In the genomic region with DNA sequence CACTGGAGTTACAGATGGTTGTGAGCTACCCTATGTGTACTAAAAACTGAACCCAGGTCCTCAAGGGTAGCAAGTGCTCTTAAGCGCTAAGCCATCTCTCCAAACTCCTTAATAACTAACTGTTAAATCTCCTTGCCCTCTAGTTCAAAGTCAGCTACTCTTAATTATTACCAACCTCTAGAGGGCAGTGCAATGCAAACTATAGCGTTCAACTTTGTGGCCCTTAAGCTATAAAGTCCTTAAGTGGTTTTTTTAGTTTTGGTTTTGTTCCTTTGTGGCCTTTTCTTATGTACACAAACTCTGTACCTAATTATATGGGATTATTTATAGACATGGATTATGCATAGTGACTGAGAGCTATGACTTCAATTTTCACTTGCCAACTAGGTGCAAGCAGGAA, we compare ENCODE assay signal across 10 mouse cellular contexts. TPM values are rescaled to one million over a fixed set of nuclear protein-coding genes. Genes with fewer than 3 reads are reported as not detected.
DNase-seq lines count a peak whose midpoint lies in the region; ATAC-seq lines count a peak whose summit lies in the region.
"Had no signal": no experiment of that assay in that cellular context is flagged by ENCODE, and none has a peak within 500 bp of the region (broad histone marks: within the 10 kb centered on the region; RNA-seq: fewer than 3 reads in every experiment).

No protein-coding gene starts in this region.

- no peaks in the 10 kb centered on the region for H3K36me3 ChIP-seq in forebrain, embryonic 14.5 days (ENCODE audit: control insufficient read depth, insufficient read depth, low read length)
- H3K36me3 ChIP-seq in forebrain, embryonic 11.5 days (ENCODE audit: control insufficient read depth, insufficient read depth, low read length) = no peaks in the 10 kb centered on the region
- H3K36me3 ChIP-seq in liver, embryonic 11.5 days (ENCODE audit: control insufficient read depth, insufficient read depth, low read length) = no peaks in the 10 kb centered on the region
- no peaks in the 10 kb centered on the region for H3K36me3 ChIP-seq in liver, embryonic 12.5 days
- H3K36me3 ChIP-seq: limb, embryonic 12.5 days had no signal

- no peak overlapping the region for H3K9ac ChIP-seq in forebrain, embryonic 14.5 days (ENCODE audit: low read length)
- H3K9ac ChIP-seq in forebrain, embryonic 11.5 days (ENCODE audit: low read length) = no peak overlapping the region
- H3K9ac ChIP-seq in liver, embryonic 11.5 days (ENCODE audit: low read depth, low read length) = no peak overlapping the region
- H3K9ac ChIP-seq in liver, embryonic 12.5 days = no peak overlapping the region
- H3K9ac ChIP-seq: limb, embryonic 12.5 days had no signal

- WGBS in forebrain, embryonic 14.5 days = 29% methylated on average over 2 of the region's 2 CpGs
- WGBS in forebrain, embryonic 11.5 days = 24% methylated on average over 2 of the region's 2 CpGs
- 18% methylated on average over 2 of the region's 2 CpGs for WGBS in liver, embryonic 11.5 days
- WGBS in liver, embryonic 12.5 days (ENCODE audit: insufficient replicate concordance) = 13% methylated on average over 2 of the region's 2 CpGs

- H3K27me3 ChIP-seq in forebrain, embryonic 14.5 days (replicated peaks; ENCODE audit: control insufficient read depth, insufficient read depth, low read length) = no peaks in the 10 kb centered on the region
- no peaks in the 10 kb centered on the region for H3K27me3 ChIP-seq in forebrain, embryonic 11.5 days (ENCODE audit: control insufficient read depth, insufficient read depth, low read length)
- H3K27me3 ChIP-seq in liver, embryonic 11.5 days (replicated peaks; ENCODE audit: control insufficient read depth, insufficient read depth, low read length) = no peaks in the 10 kb centered on the region
- no peaks in the 10 kb centered on the region for H3K27me3 ChIP-seq in liver, embryonic 12.5 days (replicated peaks)
- H3K27me3 ChIP-seq: limb, embryonic 12.5 days had no signal

- H3K27ac ChIP-seq in forebrain, embryonic 14.5 days (ENCODE audit: low read depth, low read length) = no peak overlapping the region
- no peak overlapping the region for H3K27ac ChIP-seq in forebrain, embryonic 11.5 days (ENCODE audit: low read depth, low read length)
- no peak overlapping the region for H3K27ac ChIP-seq in liver, embryonic 11.5 days (ENCODE audit: low read depth, low read length)
- H3K27ac ChIP-seq in liver, embryonic 12.5 days = no peak overlapping the region
- H3K27ac ChIP-seq: limb, embryonic 12.5 days had no signal

- DNase-seq in forebrain, embryonic 14.5 days (ENCODE audit: low spot score) = peak; percentile 77
- no peak for DNase-seq in forebrain, embryonic 11.5 days (ENCODE audit: low spot score)
- no peak for DNase-seq in liver, embryonic 11.5 days (ENCODE audit: low spot score)
- peak; percentile 82 for DNase-seq in brain, adult 2 months (ENCODE audit: low read depth, low spot score)
- peak; percentile 37 for DNase-seq in hindlimb bud, embryonic 11.5 days (ENCODE audit: extremely low spot score, low read depth, low spot score)
- DNase-seq in retina, adult 2 months (ENCODE audit: low read depth, low spot score) = peak; percentile 43
- DNase-seq in adrenal gland, postnatal 4 days (ENCODE audit: low spot score in 2 of 2) = no peak

- 0 out of 2 replicates have a peak, but pooled peaks have one; percentile 34 for ATAC-seq in forebrain, embryonic 14.5 days
- ATAC-seq in forebrain, embryonic 11.5 days (replicated peaks; ENCODE audit: low FRiP score) = no peak
- 0 out of 2 replicates have a peak, but pooled peaks have one; percentile 23 for ATAC-seq in liver, embryonic 11.5 days (replicated peaks; ENCODE audit: low FRiP score)
- no peak for ATAC-seq in liver, embryonic 12.5 days

- no peak overlapping the region for H3K4me2 ChIP-seq in forebrain, embryonic 14.5 days (ENCODE audit: low read length)
- no peak overlapping the region for H3K4me2 ChIP-seq in forebrain, embryonic 11.5 days (ENCODE audit: low read depth, low read length, severe bottlenecking)
- H3K4me2 ChIP-seq in liver, embryonic 11.5 days = no peak overlapping the region
- H3K4me2 ChIP-seq in liver, embryonic 12.5 days = no peak overlapping the region
- H3K4me2 ChIP-seq: limb, embryonic 12.5 days had no signal

- H3K4me3 ChIP-seq in forebrain, embryonic 14.5 days (ENCODE audit: low read depth, low read length) = no peak overlapping the region
- H3K4me3 ChIP-seq in forebrain, embryonic 11.5 days (ENCODE audit: low read depth, low read length) = no peak overlapping the region
- H3K4me3 ChIP-seq in liver, embryonic 11.5 days (ENCODE audit: low read depth, low read length) = no peak overlapping the region
- H3K4me3 ChIP-seq in liver, embryonic 12.5 days = no peak overlapping the region
- H3K4me3 ChIP-seq: limb, embryonic 12.5 days had no signal

- H3K4me1 ChIP-seq in forebrain, embryonic 14.5 days (ENCODE audit: control insufficient read depth, insufficient read depth, low read length) = no peaks in the 10 kb centered on the region
- H3K4me1 ChIP-seq in forebrain, embryonic 11.5 days (replicated peaks; ENCODE audit: control insufficient read depth, insufficient read depth, low read length) = no peaks in the 10 kb centered on the region
- H3K4me1 ChIP-seq in liver, embryonic 11.5 days (replicated peaks; ENCODE audit: control insufficient read depth, insufficient read depth, low read length) = no peaks in the 10 kb centered on the region
- 0 out of 2 replicates have a peak, but pooled peaks cover 4% of the 10 kb centered on the region for H3K4me1 ChIP-seq in liver, embryonic 12.5 days
- H3K4me1 ChIP-seq: limb, embryonic 12.5 days had no signal

- no peaks in the 10 kb centered on the region for H3K9me3 ChIP-seq in forebrain, embryonic 14.5 days (replicated peaks; ENCODE audit: control insufficient read depth, low read length)
- H3K9me3 ChIP-seq in forebrain, embryonic 11.5 days (ENCODE audit: control insufficient read depth, low read length) = no peaks in the 10 kb centered on the region
- H3K9me3 ChIP-seq in liver, embryonic 11.5 days (ENCODE audit: control insufficient read depth, low read length) = no peaks in the 10 kb centered on the region
- no peaks in the 10 kb centered on the region for H3K9me3 ChIP-seq in liver, embryonic 12.5 days (replicated peaks)
- H3K9me3 ChIP-seq: limb, embryonic 12.5 days had no signal

RNA-seq across cellular contexts. Expression of a gene that starts 27.5 kb away (rescaled TPM):
- polyA plus RNA-seq in forebrain, embryonic 14.5 days (2014; fragmentation: Nextera tagmentation; extraction: Ambion mirVana) = 0.27 and 0.36 TPM in 2 replicates
- not detected in 2 replicates for polyA plus RNA-seq in forebrain, embryonic 11.5 days (2014; fragmentation: Nextera tagmentation; extraction: Ambion mirVana)
- not detected in 2 replicates for polyA plus RNA-seq in liver, embryonic 11.5 days (2014; fragmentation: Nextera tagmentation; extraction: Ambion mirVana)
- not detected in 2 replicates for polyA plus RNA-seq in liver, embryonic 12.5 days (2016; fragmentation: Nextera tagmentation; extraction: Ambion mirVana)
- under 1 TPM; 0.14 to 0.17 TPM for total RNA-seq in adrenal gland, postnatal 4 days (2021)
- polyA plus RNA-seq: limb, embryonic 12.5 days; stomach, embryonic 16.5 days had no signal

RNA-seq across cellular contexts. Expression of a gene that starts 41.2 kb away (rescaled TPM):
- 14.6 and 18.8 TPM in 2 replicates for polyA plus RNA-seq in forebrain, embryonic 14.5 days (2014; fragmentation: Nextera tagmentation; extraction: Ambion mirVana)
- 15.4 and 17.7 TPM in 2 replicates for polyA plus RNA-seq in forebrain, embryonic 11.5 days (2014; fragmentation: Nextera tagmentation; extraction: Ambion mirVana)
- polyA plus RNA-seq in liver, embryonic 11.5 days (2014; fragmentation: Nextera tagmentation; extraction: Ambion mirVana) = 19.9 and 20.7 TPM in 2 replicates
- 13.3 and 13.5 TPM in 2 replicates for polyA plus RNA-seq in liver, embryonic 12.5 days (2016; fragmentation: Nextera tagmentation; extraction: Ambion mirVana)
- 10 to 100 TPM; 41.9 to 44.7 TPM for total RNA-seq in adrenal gland, postnatal 4 days (2021)

RNA-seq across cellular contexts. Expression of a gene that starts 53.4 kb away (rescaled TPM):
- 49.4 and 69.1 TPM in 2 replicates for polyA plus RNA-seq in forebrain, embryonic 14.5 days (2014; fragmentation: Nextera tagmentation; extraction: Ambion mirVana)
- 109 and 123 TPM in 2 replicates for polyA plus RNA-seq in forebrain, embryonic 11.5 days (2014; fragmentation: Nextera tagmentation; extraction: Ambion mirVana)
- 64.6 and 68.2 TPM in 2 replicates for polyA plus RNA-seq in liver, embryonic 11.5 days (2014; fragmentation: Nextera tagmentation; extraction: Ambion mirVana)
- polyA plus RNA-seq in liver, embryonic 12.5 days (2016; fragmentation: Nextera tagmentation; extraction: Ambion mirVana) = 42.3 and 43.9 TPM in 2 replicates
- total RNA-seq in adrenal gland, postnatal 4 days (2021) = 10 to 100 TPM; 54.6 to 56.3 TPM

Comparison
In these comparisons a context has a peak if more than half of its experiments do, and no peak if none do; other contexts are left out.
1. ATAC-seq: peak in forebrain, embryonic 14.5 days (single experiment) and liver, embryonic 11.5 days (single experiment); none in forebrain, embryonic 11.5 days (single experiment) and liver, embryonic 12.5 days (single experiment).
2. DNase-seq: peak in forebrain, embryonic 14.5 days (single experiment), brain, adult 2 months (single experiment), hindlimb bud, embryonic 11.5 days (single experiment) and retina, adult 2 months (single experiment); none in forebrain, embryonic 11.5 days (single experiment), liver, embryonic 11.5 days (single experiment) and adrenal gland, postnatal 4 days (0 of 2).